Mouse (Mus musculus) ZHBTc4 (cell line): ENCODE data around the gene Etfb.

Experiments used
- DNase-seq: peaks from one replicate; pipeline ENCODE4 v3.0.0-alpha.2; 2011; ENCODE audit warnings: low read depth, low spot score

Gene Etfb

GRCm38 (mm10) chr7:43495343-43496021, 51.6 kb downstream of the Etfb start:
- peak; percentile 88 for DNase-seq
